Mouse (Mus musculus) right cerebral cortex, postnatal 4 days (tissue): ENCODE measurements around the gene Pofut1.
"Not testable (repeated sequence)": the region's sequence is repeated elsewhere in the genome, so short reads cannot be mapped to it uniquely, and the experiment has no call there.

Experiments used
- DNase-seq: peaks from one replicate; pipeline ENCODE4 v3.0.0-alpha.2; 2022

The Pofut1 gene

GRCm38 (mm10) chr2:153239021-153239859 lies 2.1 kb upstream of the Pofut1 start:
- DNase-seq: no peak

DNA sequence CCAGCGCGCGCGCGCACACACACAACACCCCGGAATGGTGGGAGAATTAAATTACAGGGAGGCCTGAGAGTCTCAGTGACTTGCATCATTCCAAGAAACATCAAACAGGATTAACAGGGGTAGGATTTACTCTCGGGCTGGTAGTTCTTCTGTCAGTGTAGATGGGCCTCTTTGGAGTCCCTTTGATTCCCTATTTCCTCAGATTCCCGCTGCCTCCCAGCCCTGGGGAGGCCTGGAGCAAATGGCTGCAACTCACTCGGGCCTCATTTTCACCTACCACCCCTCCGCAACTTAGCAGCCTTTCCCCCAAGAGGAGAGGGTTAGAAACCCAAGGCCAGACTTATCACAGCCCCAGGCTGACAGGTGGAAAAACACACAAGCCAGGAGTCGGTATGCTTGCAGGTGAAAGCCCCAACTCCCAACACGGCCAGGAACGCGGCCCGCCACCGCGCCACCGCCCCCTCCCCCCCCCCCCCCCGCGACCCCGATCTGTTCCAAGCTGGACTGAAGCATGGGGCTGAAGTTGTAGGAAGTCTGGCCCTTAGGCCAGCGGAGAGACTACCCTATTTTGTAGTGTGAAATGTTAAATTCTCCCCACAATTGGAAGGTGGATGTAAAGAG lies 1.4 kb upstream of the Pofut1 start:
- DNase-seq: no peak

- DNase-seq: no peak
These were observed 565 bp upstream of the Pofut1 start for GRCm38 (mm10) chr2:153240701-153241235.

- no peak for DNase-seq
These were observed 823 bp downstream of the Pofut1 start for GRCm38 (mm10) chr2:153242156-153242555.

DNA sequence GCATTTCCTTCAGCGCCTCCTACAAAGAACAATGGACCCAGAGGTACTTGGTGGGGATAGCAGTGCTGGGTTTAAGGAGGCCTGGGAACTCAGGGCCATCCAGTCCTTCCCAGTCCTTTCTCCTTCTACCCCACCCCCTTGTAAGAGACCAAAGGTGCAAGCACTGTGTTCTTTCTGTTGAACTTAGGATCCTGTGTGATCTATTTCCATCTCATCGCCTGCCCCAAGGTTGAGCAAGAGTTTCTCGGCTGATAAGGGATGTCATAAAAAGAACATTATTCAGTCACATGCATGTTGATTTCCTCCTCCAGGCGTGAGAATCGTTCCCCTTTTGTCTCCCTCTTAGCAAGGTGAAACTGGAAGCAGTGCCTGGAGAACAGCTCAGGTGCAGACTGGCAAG lies 8.4 kb downstream of the Pofut1 start:
- no peak for DNase-seq

DNA sequence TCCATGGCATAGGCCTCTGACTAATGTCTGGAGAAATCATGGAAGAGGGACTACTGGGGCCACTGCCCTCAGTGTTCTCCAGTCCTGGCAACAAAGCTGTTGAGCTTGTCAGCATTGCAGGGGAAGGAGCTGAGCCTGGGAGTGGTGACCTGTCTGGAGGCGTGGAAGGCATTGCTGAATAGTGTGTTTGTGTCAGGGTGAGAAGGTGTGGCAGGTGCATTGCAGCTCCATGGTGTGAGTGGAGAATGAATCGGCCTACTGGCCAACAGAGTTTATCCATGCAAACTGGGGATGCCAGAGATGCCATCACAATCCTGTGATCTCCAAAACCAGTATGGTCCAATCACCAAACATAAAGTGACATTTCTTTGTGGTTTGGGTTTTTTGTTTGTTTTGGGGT lies 15.3 kb downstream of the Pofut1 start:
- no peak for DNase-seq

DNA sequence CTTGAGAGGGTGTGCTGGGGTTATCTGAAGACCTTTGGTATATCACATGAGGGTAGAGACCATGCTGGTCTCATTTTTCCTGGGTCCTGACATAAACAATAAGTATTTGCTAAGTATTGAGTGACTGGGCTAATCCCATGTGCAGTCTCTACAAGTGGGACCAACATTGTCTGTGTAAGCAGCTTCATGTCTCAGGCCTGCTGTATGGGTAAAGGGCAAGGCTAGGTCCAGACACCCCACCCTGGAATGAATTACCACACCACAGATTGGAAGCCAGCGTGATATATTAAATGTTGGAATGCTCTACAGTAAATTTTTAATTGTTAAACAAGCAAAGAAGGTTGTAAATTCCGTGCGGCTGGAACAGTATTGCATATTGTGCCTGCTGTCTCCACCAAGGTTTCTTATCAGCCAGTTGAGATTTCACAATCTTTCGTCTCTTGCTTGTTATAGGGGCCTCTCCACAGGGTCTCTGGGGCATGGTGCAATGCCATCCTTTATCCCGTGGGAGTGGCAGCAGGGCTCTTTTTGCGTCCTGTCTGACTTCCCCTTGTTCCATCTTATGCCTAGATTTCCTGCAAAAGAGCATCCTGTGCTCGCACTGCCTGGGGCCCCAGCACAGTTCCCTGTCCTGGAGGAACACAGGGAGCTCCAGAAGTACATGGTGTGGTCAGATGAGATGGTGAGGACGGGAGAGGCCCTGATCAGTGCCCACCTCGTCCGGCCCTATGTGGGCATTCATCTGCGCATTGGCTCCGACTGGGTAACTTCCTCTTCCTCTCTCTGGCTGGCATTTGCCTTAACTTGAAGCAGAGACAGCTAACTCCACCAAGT lies 17.9 kb downstream of the Pofut1 start:
- no peak for DNase-seq

- no peak for DNase-seq
These were observed 18.7 kb downstream of the Pofut1 start for GRCm38 (mm10) chr2:153259864-153260674.

DNA sequence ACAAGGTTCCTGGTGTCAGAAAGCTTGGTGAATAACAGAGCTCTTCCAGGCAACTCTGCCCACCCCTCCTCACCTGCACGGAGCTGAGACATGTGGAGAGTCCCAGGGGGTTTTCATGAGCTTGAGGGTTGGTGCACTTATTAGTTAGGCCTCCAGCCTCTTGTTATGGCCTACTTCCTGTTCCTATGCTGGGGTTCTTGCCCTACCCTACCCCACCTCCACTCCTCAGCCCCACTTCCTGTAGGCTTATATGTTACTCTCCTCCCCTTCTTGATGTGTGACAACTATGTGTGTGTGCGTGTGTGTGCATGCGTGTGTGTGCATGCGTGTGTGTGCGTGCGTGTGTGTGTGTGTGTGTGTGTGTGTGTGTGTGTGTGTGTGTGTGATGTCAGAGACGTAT lies 21.7 kb downstream of the Pofut1 start:
- no peak for DNase-seq

DNA sequence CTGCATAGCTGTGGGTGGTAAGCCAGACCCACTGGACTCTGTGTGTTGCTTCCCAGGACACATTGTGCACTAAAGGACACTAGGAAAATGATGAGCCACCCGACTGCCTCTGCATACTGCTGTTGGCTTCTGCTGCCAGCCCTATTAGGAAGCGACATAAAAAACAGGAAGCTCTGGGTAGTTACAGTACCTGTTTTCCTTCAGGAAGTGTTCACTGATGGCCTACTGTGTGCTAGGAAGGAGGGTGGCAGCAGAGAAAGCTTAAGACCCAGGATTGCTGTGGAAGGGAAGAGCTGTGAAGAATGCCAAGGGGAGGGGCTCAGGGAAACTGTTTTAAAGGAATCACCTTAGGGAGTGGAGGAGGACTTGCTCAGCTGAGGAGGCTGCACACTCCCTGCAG lies 26.0 kb downstream of the Pofut1 start:
- DNase-seq: no peak

GRCm38 (mm10) chr2:153270231-153270915 lies 29.0 kb downstream of the Pofut1 start:
- not testable (repeated sequence) for DNase-seq

DNA sequence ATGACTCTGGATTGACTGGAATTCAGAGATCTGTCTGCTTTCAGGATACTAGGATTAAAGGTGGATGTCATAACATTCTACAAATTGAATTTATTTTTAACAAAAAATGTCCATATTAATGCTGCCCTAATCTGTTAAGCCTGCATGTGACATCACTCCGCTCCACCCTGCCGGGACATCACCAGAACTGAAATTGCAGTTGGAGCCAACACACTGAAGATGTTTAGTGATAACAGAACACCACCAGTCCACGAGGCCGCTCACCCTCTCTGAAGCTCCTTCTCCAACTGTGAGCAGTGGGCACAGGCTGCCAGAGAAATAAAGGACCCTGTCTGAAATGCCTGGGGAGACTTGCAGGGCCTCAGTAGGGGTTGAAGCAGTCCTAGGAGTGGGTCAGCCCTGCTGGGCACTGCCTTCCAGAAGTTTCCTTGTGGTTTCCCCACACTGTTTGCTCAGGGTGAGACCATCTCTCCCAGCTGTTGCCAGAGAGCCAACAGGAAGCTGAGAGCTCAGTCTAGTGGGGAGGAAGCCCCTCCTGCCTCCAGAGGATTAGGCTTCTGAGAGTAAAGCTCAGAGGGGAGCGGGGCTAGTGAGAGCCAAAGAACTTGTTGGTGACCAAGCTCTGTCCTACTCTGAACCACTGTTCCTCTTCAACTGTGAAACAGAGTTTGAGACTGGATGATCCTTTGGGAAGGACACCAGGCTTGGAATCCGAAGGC lies 33.0 kb downstream of the Pofut1 start:
- not testable (repeated sequence) for DNase-seq

GRCm38 (mm10) chr2:153274919-153275247 lies 33.5 kb downstream of the Pofut1 start:
- DNase-seq: no peak

DNA sequence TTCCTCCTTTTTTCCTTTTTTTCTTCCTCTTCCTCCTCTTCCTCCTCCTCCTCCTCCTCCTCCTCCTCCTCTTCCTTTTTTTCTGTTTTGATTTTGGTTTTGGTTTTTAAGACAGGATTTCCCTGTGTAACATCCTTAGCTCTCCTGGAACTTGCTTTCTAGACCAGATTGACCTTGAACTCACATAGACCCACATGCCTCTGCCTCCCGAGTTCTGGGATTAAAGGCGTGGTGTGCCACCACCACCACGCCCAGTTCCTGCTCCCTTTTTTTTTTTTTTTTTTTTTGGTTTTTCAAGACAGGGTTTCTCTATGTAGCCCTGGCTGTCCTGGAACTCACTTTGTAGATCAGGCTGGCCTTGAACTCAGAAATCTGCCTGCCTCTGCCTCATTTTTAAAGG lies 34.2 kb downstream of the Pofut1 start:
- not testable (repeated sequence) for DNase-seq

- DNase-seq: no peak
These were observed 35.1 kb downstream of the Pofut1 start for GRCm38 (mm10) chr2:153276440-153276839.

DNA sequence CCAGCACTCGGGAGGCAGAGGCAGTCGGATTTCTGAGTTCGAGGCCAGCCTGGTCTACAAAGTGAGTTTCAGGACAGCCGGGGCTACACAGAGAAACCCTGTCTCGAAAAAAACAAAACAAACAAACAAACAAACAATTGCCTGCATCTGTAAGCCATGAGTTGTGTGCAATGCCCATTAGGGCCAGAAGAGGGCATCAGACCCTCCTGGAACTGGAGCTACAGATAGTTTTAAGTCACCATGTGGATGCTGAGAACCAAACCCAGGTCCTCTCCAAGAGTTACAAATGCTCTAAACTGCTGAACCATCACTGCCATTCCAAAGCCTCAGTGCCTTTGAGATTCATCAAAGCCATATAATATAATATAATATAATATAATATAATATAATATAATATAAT lies 35.5 kb downstream of the Pofut1 start:
- not testable (repeated sequence) for DNase-seq

DNA sequence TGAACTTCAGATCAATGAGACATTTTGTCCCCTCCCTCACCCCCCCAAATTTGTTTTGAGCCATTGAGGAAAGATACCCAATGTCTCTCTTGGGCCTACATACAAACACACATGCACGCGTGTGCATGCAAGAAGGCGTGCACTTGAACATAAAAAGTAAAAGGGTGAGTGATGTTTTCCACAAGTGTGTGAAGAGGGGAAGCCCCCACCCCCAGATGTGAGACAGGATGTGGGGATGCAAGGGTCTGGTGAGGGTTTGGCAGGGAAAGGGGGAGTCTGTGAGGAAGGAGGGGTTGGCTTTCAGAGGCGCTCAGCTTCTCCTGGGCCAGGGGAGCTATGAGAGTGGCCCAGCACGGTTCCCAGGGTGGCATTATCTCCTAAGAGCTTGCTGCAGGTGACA lies 37.0 kb downstream of the Pofut1 start:
- no peak for DNase-seq

- no peak for DNase-seq
These were observed 42.6 kb downstream of the Pofut1 start for GRCm38 (mm10) chr2:153283919-153284318.

- DNase-seq: no peak
These were observed 45.2 kb downstream of the Pofut1 start for GRCm38 (mm10) chr2:153286524-153286923.

- DNase-seq: peak; percentile 30
These were observed 46.5 kb downstream of the Pofut1 start for GRCm38 (mm10) chr2:153287835-153288234.
